Mouse (Mus musculus): ENCODE data around the gene BC028528. TPM values are rescaled to one million over a fixed set of nuclear protein-coding genes. Genes with fewer than 3 reads are reported as not detected.

BC028528 gene
- polyA plus RNA-seq, 1 experiment, result 18.7 TPM

DNA sequence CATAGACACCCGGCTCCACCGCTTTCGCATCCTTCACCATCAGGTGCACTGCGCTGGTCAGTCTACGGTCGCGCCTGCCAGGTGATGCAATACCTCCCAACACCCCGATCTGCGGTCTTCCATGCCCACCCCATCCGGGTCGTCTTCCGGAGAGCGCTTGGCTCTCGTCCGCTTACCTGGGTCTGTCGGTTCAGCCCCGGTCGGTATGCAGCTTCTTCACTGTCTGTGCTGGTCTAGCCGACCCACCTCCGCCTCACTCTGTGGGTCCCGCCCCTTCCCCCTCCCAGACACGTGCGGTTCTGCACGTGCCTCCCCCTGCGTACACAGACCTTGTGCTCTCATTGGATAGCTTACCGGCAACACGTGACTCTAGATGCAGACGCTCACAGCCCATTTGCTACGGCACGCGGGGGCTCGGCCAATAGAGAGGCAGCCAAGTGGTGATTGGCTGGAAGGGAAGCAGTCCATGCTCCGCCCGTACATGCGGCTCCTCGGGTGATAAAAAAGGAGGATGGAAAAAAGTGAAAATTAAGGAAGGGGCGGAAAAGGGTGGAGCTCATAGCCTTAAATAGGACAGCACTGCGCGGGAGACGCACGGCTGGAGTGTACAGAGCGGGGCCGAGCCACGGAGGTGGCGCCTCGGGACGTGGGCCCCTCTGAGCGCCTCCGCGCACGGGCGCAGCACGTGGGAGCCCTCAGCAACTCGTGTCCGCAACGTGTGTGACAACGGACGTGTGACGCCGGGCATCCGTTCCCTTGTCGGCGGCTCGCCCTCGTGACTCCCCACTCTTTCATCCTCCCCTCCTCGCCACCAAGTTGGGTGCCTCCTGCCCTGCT, 9.6 kb downstream of the BC028528 start, which contains the start of gene Ciart:
TSS of gene Ciart (minus strand) at position 273 of the 837 bp plus-strand sequence.
- no peak within 1 kb of the TSS for H3K27ac ChIP-seq (ENCODE audit: insufficient read depth, low read length)
- H3K4me3 ChIP-seq (ENCODE audit: insufficient read depth, low read length), result peak within 1 kb of the TSS; percentile 69
- peak; percentile 73 for TF ChIP-seq POLR2A (IDR thresholded peaks at IDR 0.05; ENCODE audit: low read depth, low read length)
- no peak for TF ChIP-seq CTCF (IDR thresholded peaks at IDR 0.05; ENCODE audit: borderline replicate concordance, insufficient read depth, low read length)
- H3K4me1 ChIP-seq (ENCODE audit: control insufficient read depth, insufficient read depth, low read length), result no peaks in the 10 kb centered on the region

DNA sequence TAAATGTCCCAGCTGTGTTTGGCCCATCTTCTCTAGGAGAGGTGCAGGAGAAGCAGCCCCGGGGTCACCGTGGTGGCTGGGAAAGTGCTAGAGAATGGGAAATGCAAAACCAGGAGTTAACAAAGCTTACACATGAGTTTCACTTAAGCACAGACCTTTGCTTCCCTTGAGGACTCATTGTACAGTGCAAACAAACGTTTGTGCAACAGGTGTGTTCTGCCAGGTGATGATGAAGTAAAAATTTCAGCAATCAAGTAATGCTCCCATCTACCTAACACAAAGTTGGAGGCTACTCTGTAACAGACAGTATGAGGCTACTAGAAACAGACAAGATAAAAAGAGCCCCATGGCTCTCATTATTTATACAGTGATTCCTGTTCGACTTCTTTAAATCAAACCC, 12.7 kb downstream of the BC028528 start:
- Histone ChIP-seq H3K4me1 (ENCODE audit: control insufficient read depth, insufficient read depth, low read length) (no peaks in the 10 kb centered on the region), H3K4me3 (ENCODE audit: insufficient read depth, low read length) (no peak overlapping the region), H3K27ac (ENCODE audit: insufficient read depth, low read length) (no peak overlapping the region)
- TF ChIP-seq CTCF (IDR thresholded peaks at IDR 0.05; ENCODE audit: borderline replicate concordance, insufficient read depth, low read length) (no peak), POLR2A (IDR thresholded peaks at IDR 0.05; ENCODE audit: low read depth, low read length) (no peak)

DNA sequence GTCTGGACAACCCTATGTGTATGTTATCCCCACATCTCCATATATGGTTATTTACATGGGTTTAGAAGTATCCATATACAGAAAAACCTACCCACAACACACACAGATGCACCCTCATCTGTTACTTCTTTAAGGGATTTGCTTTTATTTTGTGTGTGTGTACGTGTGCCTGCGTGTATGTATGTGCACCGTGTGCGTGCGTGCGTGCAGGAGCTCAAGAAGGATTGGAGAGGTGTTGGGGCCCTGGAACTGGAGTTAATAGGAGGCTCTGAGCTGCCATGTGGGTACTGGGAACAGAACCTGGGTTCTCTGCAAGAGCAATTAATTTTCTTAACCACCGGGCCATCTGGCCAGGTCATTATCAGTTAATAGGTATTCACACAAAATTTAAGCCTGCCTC, 19.8 kb downstream of the BC028528 start:
- TF ChIP-seq POLR2A (IDR thresholded peaks at IDR 0.05; ENCODE audit: low read depth, low read length), result no peak
- no peak for TF ChIP-seq CTCF (IDR thresholded peaks at IDR 0.05; ENCODE audit: borderline replicate concordance, insufficient read depth, low read length)
- Histone ChIP-seq H3K27ac (ENCODE audit: insufficient read depth, low read length) (no peak overlapping the region), H3K4me3 (ENCODE audit: insufficient read depth, low read length) (peak overlapping the region; percentile 66), H3K4me1 (ENCODE audit: control insufficient read depth, insufficient read depth, low read length) (no peaks in the 10 kb centered on the region)

DNA sequence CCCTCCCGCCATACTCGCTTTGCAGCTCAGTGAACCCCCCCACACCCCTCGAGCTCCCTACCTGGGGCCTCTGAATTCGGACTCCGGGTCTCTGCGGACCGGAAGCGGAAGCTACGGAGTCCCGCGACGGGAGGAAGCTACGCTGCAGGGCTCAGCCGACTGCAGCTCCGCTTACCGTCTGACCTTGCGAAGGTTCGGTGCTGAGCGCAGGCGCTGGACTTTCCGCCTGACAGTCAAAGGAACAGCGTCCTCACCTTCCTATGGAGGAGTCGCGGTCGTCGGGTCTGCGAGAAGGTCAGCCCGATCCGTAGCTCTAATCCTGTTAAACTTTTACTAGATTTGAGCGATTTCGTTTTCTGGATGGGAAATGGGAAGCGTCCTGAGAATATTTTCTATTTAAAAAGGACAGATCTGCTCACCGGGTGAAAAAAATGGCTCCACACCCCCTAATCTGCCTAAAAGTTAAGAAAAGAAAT, 20.4 kb downstream of the BC028528 start, which contains the start of gene Mrps21:
TSS of gene Mrps21 (minus strand) at position 128 of the 476 bp plus-strand sequence.
- H3K27ac ChIP-seq (ENCODE audit: insufficient read depth, low read length), result peak within 1 kb of the TSS; percentile 65
- H3K4me1 ChIP-seq (ENCODE audit: control insufficient read depth, insufficient read depth, low read length), result no peaks in the 10 kb centered on the region
- TF ChIP-seq CTCF (IDR thresholded peaks at IDR 0.05; ENCODE audit: borderline replicate concordance, insufficient read depth, low read length), result no peak
- peak; percentile 96 for TF ChIP-seq POLR2A (IDR thresholded peaks at IDR 0.05; ENCODE audit: low read depth, low read length)
- peak within 1 kb of the TSS; percentile 84 for H3K4me3 ChIP-seq (ENCODE audit: insufficient read depth, low read length)

DNA sequence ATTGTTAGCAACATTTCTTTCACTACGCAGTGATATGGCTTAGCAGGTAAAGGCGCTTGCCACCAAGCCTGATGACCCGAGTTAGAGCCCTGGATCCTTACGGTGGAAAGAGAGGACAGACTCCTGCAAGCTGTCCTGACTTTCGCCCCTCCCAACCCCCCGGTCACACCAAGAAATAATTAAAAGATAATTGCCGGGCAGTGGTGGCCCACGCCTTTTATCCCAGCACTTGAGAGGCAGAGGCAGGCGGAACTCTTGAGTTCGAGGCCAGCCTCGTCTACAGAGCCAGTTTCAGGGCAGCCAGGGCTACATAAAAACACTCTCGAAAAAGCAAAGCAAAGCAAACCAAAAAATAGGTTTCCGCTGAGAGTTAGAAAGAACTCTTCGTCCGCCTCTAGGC, 20.8 kb downstream of the BC028528 start:
- Histone ChIP-seq H3K4me1 (ENCODE audit: control insufficient read depth, insufficient read depth, low read length) (no peaks in the 10 kb centered on the region), H3K27ac (ENCODE audit: insufficient read depth, low read length) (peak overlapping the region; percentile 23), H3K4me3 (ENCODE audit: insufficient read depth, low read length) (peak overlapping the region; percentile 84)
- TF ChIP-seq CTCF (IDR thresholded peaks at IDR 0.05; ENCODE audit: borderline replicate concordance, insufficient read depth, low read length) (no peak), POLR2A (IDR thresholded peaks at IDR 0.05; ENCODE audit: low read depth, low read length) (no peak)

DNA sequence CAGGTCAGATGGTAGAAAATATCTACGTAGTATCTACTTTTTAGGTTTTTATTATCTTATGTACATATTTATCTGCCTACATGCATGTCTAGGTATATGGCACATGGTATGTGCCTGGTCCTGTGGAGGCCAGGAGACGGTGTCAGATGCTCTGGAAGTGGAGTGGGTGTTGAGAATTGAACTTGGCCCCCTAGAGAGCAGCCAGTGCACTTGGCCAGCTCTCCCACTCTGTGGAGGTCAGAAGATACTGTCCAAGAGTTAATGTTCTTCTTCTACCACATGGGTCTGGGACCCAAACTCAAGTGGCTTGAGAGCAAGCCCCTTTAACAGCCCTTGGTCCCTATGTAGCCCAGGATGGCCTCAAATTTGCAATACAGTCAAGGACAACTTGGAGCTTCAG, 24.4 kb downstream of the BC028528 start:
- H3K4me1 ChIP-seq (ENCODE audit: control insufficient read depth, insufficient read depth, low read length), result no peaks in the 10 kb centered on the region
- H3K4me3 ChIP-seq (ENCODE audit: insufficient read depth, low read length), result no peak overlapping the region
- TF ChIP-seq POLR2A (IDR thresholded peaks at IDR 0.05; ENCODE audit: low read depth, low read length) (no peak), CTCF (IDR thresholded peaks at IDR 0.05; ENCODE audit: borderline replicate concordance, insufficient read depth, low read length) (no peak)
- H3K27ac ChIP-seq (ENCODE audit: insufficient read depth, low read length), result no peak overlapping the region

DNA sequence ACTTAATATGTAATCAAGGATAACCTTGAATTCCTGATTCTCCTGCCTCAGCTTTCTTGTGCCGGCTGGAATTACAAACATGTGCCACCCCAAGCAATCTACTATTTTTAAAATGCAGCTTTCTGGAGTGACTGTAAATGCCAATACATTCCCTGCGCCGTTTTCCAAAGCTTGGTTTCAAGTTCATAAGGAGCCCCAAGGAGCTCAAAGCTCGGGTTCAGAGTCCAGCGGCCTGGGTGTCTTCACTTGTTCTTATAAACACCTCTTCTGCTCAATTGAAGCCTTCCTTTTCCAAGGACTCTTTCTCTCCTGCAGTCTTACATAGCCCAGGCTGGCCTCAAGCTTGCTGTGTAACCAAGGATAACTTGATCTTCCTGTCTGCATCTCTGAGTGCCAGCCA, 25.7 kb downstream of the BC028528 start:
- TF ChIP-seq POLR2A (IDR thresholded peaks at IDR 0.05; ENCODE audit: low read depth, low read length), result no peak
- no peak for TF ChIP-seq CTCF (IDR thresholded peaks at IDR 0.05; ENCODE audit: borderline replicate concordance, insufficient read depth, low read length)
- Histone ChIP-seq H3K27ac (ENCODE audit: insufficient read depth, low read length) (no peak overlapping the region), H3K4me1 (ENCODE audit: control insufficient read depth, insufficient read depth, low read length) (no peaks in the 10 kb centered on the region), H3K4me3 (ENCODE audit: insufficient read depth, low read length) (no peak overlapping the region)

DNA sequence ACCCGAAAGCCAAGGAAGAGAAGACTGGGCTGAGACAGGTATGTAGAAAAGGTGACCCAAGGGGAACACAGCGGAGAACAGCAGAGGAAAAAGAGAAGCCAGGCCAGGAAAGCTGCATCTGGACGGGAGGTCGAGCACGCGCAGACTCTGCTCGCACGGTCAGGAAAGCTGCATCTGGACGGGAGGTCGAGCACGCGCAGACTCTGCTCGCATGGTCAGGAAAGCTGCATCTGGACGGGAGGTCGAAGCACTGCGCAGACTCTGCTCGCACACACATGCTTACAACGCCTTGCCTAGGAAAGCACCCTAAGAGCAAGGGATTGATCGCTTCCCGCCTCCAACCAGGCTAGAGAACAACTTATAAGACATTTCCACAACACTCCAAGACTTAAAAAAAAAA, 26.2 kb downstream of the BC028528 start:
- no peak for TF ChIP-seq POLR2A (IDR thresholded peaks at IDR 0.05; ENCODE audit: low read depth, low read length)
- no peak for TF ChIP-seq CTCF (IDR thresholded peaks at IDR 0.05; ENCODE audit: borderline replicate concordance, insufficient read depth, low read length)

DNA sequence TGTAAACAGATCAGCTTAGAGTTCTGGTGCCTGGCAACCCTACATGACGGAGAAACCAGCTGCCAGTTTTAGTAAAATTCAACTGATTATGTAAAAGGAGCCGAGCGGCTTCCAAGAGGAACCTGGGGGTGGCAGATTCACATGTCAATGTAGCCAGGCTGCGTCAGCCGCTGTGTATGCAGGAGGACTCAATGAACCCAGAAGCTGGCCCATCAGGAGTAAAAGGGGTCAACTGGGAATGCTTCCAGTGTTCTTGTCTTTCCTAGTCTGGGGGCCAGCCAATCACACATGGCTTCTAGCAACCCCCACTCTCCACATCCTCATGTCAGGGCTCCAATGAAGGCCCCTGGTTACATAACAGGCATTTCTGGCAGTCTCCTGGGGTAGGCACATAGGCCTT, 26.8 kb downstream of the BC028528 start:
- no peaks in the 10 kb centered on the region for H3K4me1 ChIP-seq (ENCODE audit: control insufficient read depth, insufficient read depth, low read length)
- no peak overlapping the region for H3K4me3 ChIP-seq (ENCODE audit: insufficient read depth, low read length)
- no peak overlapping the region for H3K27ac ChIP-seq (ENCODE audit: insufficient read depth, low read length)
- no peak for TF ChIP-seq POLR2A (IDR thresholded peaks at IDR 0.05; ENCODE audit: low read depth, low read length)
- no peak for TF ChIP-seq CTCF (IDR thresholded peaks at IDR 0.05; ENCODE audit: borderline replicate concordance, insufficient read depth, low read length)

More for the DNA sequence above, 26.2 kb downstream of the BC028528 start:
- H3K4me3 ChIP-seq (ENCODE audit: insufficient read depth, low read length), result no peak overlapping the region
- H3K4me1 ChIP-seq (ENCODE audit: control insufficient read depth, insufficient read depth, low read length), result no peaks in the 10 kb centered on the region
- no peak overlapping the region for H3K27ac ChIP-seq (ENCODE audit: insufficient read depth, low read length)

DNA sequence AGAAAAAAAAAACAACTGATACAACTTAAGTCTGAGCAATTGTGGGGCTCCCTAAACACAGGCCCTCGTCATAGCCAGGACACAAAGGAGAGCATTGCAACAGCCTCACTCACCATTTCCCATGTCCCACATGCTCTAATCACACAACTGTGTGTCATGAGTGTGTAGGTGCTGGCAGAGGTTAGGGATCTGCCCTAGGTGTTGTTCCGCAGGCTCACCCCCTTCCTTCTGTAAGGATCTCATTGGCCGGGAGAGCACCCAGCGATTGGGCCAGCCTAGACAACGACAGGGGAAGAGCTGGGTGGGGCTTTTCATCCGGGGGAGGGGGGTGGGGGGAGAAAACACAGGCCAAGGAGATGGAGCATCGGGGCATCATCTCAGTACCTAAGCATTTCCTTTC, 28.2 kb downstream of the BC028528 start:
- no peak overlapping the region for H3K27ac ChIP-seq (ENCODE audit: insufficient read depth, low read length)
- no peak for TF ChIP-seq POLR2A (IDR thresholded peaks at IDR 0.05; ENCODE audit: low read depth, low read length)
- TF ChIP-seq CTCF (IDR thresholded peaks at IDR 0.05; ENCODE audit: borderline replicate concordance, insufficient read depth, low read length), result no peak
- no peaks in the 10 kb centered on the region for H3K4me1 ChIP-seq (ENCODE audit: control insufficient read depth, insufficient read depth, low read length)
- H3K4me3 ChIP-seq (ENCODE audit: insufficient read depth, low read length), result no peak overlapping the region

Data from embryonic fibroblast, embryonic 13.5 days (primary cell).